ENCODE assay signal across 26 mouse cellular contexts in the genomic region with DNA sequence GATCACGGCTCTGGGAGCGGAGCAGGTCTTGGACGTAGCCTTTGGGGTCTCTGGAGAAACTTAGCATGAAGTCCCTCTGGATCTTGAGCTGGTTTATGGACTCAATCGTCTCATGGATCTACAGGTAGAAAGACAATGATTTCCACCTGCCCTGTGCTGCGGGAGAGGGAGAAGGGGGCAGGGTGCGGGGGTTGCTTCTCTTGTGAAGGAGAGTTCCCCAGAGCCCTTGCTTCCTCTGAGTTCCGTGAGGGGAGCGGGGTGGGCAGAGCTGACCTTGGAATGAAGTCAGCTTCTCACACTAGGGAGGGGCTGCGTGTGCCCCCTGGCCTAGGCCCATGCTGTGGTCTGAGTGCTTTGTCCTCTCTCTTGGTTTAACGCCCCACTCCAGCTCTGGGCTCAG. TPM values are rescaled to one million over a fixed set of nuclear protein-coding genes. Genes with fewer than 3 reads are reported as not detected.
DNase-seq lines count a peak whose midpoint lies in the region; ATAC-seq and TF ChIP-seq lines count a peak whose summit lies in the region.
"Had no signal": no experiment of that assay in that cellular context is flagged by ENCODE, and none has a peak within 500 bp of the region (broad histone marks: within the 10 kb centered on the region; RNA-seq: fewer than 3 reads in every experiment).

No protein-coding gene starts in this region.

- H3K9ac ChIP-seq in forebrain, embryonic 13.5 days, result no peak overlapping the region
- H3K9ac ChIP-seq in forebrain, embryonic 11.5 days (ENCODE audit: low read length), result no peak overlapping the region
- no peak overlapping the region for H3K9ac ChIP-seq in midbrain, embryonic 11.5 days (ENCODE audit: low read length)
- H3K9ac ChIP-seq in midbrain, postnatal 0 days (replicated peaks; ENCODE audit: low read length, poor library complexity, severe bottlenecking), result no peak overlapping the region
- H3K9ac ChIP-seq in MEL (ENCODE audit: control insufficient read depth, low read depth, low read length, poor library complexity, severe bottlenecking), result no peak overlapping the region
- H3K9ac ChIP-seq: embryonic facial prominence, embryonic 15.5 days had no signal

- H3K79me2 ChIP-seq in MEL (ENCODE audit: control insufficient read depth, insufficient read depth, low read length, poor library complexity), result peaks cover 9% of the 10 kb centered on the region; the same call in 1 of the 2 replicates

- no peaks in the 10 kb centered on the region for H3K9me3 ChIP-seq in forebrain, embryonic 13.5 days (replicated peaks)
- no peaks in the 10 kb centered on the region for H3K9me3 ChIP-seq in forebrain, embryonic 11.5 days (ENCODE audit: control insufficient read depth, low read length)
- no peaks in the 10 kb centered on the region for H3K9me3 ChIP-seq in midbrain, embryonic 11.5 days (ENCODE audit: control insufficient read depth, low read length)
- no peaks in the 10 kb centered on the region for H3K9me3 ChIP-seq in midbrain, postnatal 0 days (ENCODE audit: low read length)
- no peaks in the 10 kb centered on the region for H3K9me3 ChIP-seq in MEL (replicated peaks; ENCODE audit: insufficient read depth, low read length)
- H3K9me3 ChIP-seq: embryonic facial prominence, embryonic 13.5 days; embryonic facial prominence, embryonic 15.5 days; forebrain, embryonic 10.5 days; G1E had no signal

- no peak for ATAC-seq in forebrain, embryonic 13.5 days
- ATAC-seq in forebrain, embryonic 11.5 days (replicated peaks; ENCODE audit: low FRiP score), result no peak
- ATAC-seq in midbrain, embryonic 11.5 days (ENCODE audit: low FRiP score), result no peak
- ATAC-seq in midbrain, postnatal 0 days (ENCODE audit: low FRiP score), result no peak
- ATAC-seq: CD4-positive, CD25-positive, alpha-beta regulatory T cell, adult 4 months; forebrain, embryonic 14.5 days; forebrain, embryonic 16.5 days had no signal

- WGBS in forebrain, embryonic 13.5 days, result 75% methylated on average over 10 of the region's 10 CpGs
- WGBS in forebrain, embryonic 11.5 days, result 74% methylated on average over 10 of the region's 10 CpGs
- 71% methylated on average over 10 of the region's 10 CpGs for WGBS in midbrain, embryonic 11.5 days
- WGBS in midbrain, postnatal 0 days, result 83% methylated on average over 10 of the region's 10 CpGs

- H3K4me1 ChIP-seq in forebrain, embryonic 13.5 days, result peaks cover 64% of the 10 kb centered on the region
- H3K4me1 ChIP-seq in forebrain, embryonic 11.5 days (replicated peaks; ENCODE audit: control insufficient read depth, insufficient read depth, low read length), result peaks cover 22% of the 10 kb centered on the region
- peaks cover 37% of the 10 kb centered on the region for H3K4me1 ChIP-seq in midbrain, embryonic 11.5 days (ENCODE audit: control insufficient read depth, insufficient read depth, low read length)
- H3K4me1 ChIP-seq in midbrain, postnatal 0 days (ENCODE audit: insufficient read depth, low read length), result peaks cover 22% of the 10 kb centered on the region; the same call in 1 of the 2 replicates
- peaks cover 0 to 9% of the 10 kb centered on the region in 2 experiments; a peak in 2 of 4 replicates for H3K4me1 ChIP-seq in MEL (ENCODE audit: control insufficient read depth in 1 of 2, insufficient read depth in 2 of 2, low read length in 2 of 2)

- no peak overlapping the region for H3K4me2 ChIP-seq in forebrain, embryonic 13.5 days
- no peak overlapping the region for H3K4me2 ChIP-seq in forebrain, embryonic 11.5 days (ENCODE audit: low read depth, low read length, severe bottlenecking)
- H3K4me2 ChIP-seq in midbrain, embryonic 11.5 days, result no peak overlapping the region
- no peak overlapping the region for H3K4me2 ChIP-seq in midbrain, postnatal 0 days (ENCODE audit: low read depth, low read length, poor library complexity, severe bottlenecking)
- H3K4me2 ChIP-seq: embryonic facial prominence, embryonic 13.5 days; embryonic facial prominence, embryonic 15.5 days had no signal

- H3K27me3 ChIP-seq in forebrain, embryonic 13.5 days, result no peaks in the 10 kb centered on the region
- H3K27me3 ChIP-seq in forebrain, embryonic 11.5 days (ENCODE audit: control insufficient read depth, insufficient read depth, low read length), result no peaks in the 10 kb centered on the region
- H3K27me3 ChIP-seq in midbrain, embryonic 11.5 days (ENCODE audit: control insufficient read depth, insufficient read depth, low read length), result no peaks in the 10 kb centered on the region
- H3K27me3 ChIP-seq in midbrain, postnatal 0 days (ENCODE audit: insufficient read depth, low read length), result no peaks in the 10 kb centered on the region
- no peaks in the 10 kb centered on the region for H3K27me3 ChIP-seq in MEL (ENCODE audit: control insufficient read depth in 1 of 2, insufficient read depth in 2 of 2, low read length in 2 of 2)
- H3K27me3 ChIP-seq: embryonic facial prominence, embryonic 15.5 days had no signal

- no peak overlapping the region for H3K4me3 ChIP-seq in forebrain, embryonic 13.5 days
- H3K4me3 ChIP-seq in forebrain, embryonic 11.5 days (ENCODE audit: low read depth, low read length), result no peak overlapping the region
- H3K4me3 ChIP-seq in midbrain, embryonic 11.5 days (ENCODE audit: low read depth, low read length), result no peak overlapping the region
- H3K4me3 ChIP-seq in midbrain, postnatal 0 days (ENCODE audit: low read depth, low read length), result no peak overlapping the region
- no peak overlapping the region for H3K4me3 ChIP-seq in MEL (ENCODE audit: control insufficient read depth in 1 of 2, insufficient read depth in 1 of 2, low read depth in 2 of 2, low read length in 2 of 2)
- H3K4me3 ChIP-seq: embryonic facial prominence, embryonic 13.5 days; embryonic facial prominence, embryonic 15.5 days; erythroblast, embryonic 14.5 days; forebrain, embryonic 10.5 days had no signal

- TF ChIP-seq RAD21 in MEL (IDR thresholded peaks at IDR 0.05; ENCODE audit: low read depth, low read length), result no peak

- 0 out of 2 replicates have a peak overlapping the region, but pooled peaks have one; percentile 35 for H3K27ac ChIP-seq in forebrain, embryonic 13.5 days
- H3K27ac ChIP-seq in forebrain, embryonic 11.5 days (ENCODE audit: low read depth, low read length), result no peak overlapping the region
- H3K27ac ChIP-seq in midbrain, embryonic 11.5 days (ENCODE audit: low read depth, low read length), result no peak overlapping the region
- no peak overlapping the region for H3K27ac ChIP-seq in midbrain, postnatal 0 days (ENCODE audit: low read depth, low read length)
- no peak overlapping the region for H3K27ac ChIP-seq in MEL (ENCODE audit: control insufficient read depth, low read depth, low read length)
- H3K27ac ChIP-seq: embryonic facial prominence, embryonic 13.5 days; embryonic facial prominence, embryonic 15.5 days had no signal

- no peak for TF ChIP-seq EP300 in MEL (IDR thresholded peaks at IDR 0.05; ENCODE audit: low read depth in 1 of 2, low read length in 2 of 2)

- DNase-seq in cerebellum, adult 11-12 months, result peak; percentile 21
- no peak for DNase-seq in cerebellum, adult 9-10 months
- DNase-seq in forebrain, embryonic 11.5 days (ENCODE audit: low spot score), result no peak
- peak; percentile 79 for DNase-seq in midbrain, embryonic 11.5 days (ENCODE audit: low spot score, missing footprints)
- no peak for DNase-seq in midbrain, postnatal 0 days (ENCODE audit: low spot score)
- DNase-seq in MEL (ENCODE audit: low read depth, low spot score), result no peak
- no peak for DNase-seq in layer of hippocampus, postnatal 25 days (ENCODE audit: extremely low spot score in 1 of 2, low spot score in 1 of 2)
- DNase-seq: adrenal gland, adult 2 months; adrenal gland, postnatal 10 days; adrenal gland, postnatal 25 days; B cell, adult 2 months; cerebellum, adult 18-20 months; cerebellum, adult 8-10 months; cerebellum, postnatal 36 days; embryo, embryonic 11 days had no signal

- no peak for TF ChIP-seq CTCF in midbrain, postnatal 0 days (IDR thresholded peaks at IDR 0.05)
- TF ChIP-seq CTCF in MEL (IDR thresholded peaks at IDR 0.05 in 2 of 3, conservative IDR thresholded peaks at IDR 0.05 in 1 of 3; ENCODE audit: control insufficient read depth in 1 of 3, insufficient read depth in 1 of 3, low read depth in 2 of 3, low read length in 3 of 3, poor library complexity in 1 of 3, severe bottlenecking in 1 of 3), result no peak

- no peak; a peak in 1 of 4 replicates for TF ChIP-seq POLR2A in MEL (IDR thresholded peaks at IDR 0.05; ENCODE audit: control insufficient read depth in 1 of 2, insufficient read depth in 1 of 2, low read depth in 1 of 2, low read length in 2 of 2, poor library complexity in 1 of 2)

- peaks cover 74% of the 10 kb centered on the region for H3K36me3 ChIP-seq in forebrain, embryonic 13.5 days (ENCODE audit: poor library complexity, severe bottlenecking)
- peaks cover 17% of the 10 kb centered on the region; the same call in 1 of the 2 replicates for H3K36me3 ChIP-seq in forebrain, embryonic 11.5 days (ENCODE audit: control insufficient read depth, insufficient read depth, low read length)
- peaks cover 20% of the 10 kb centered on the region for H3K36me3 ChIP-seq in midbrain, embryonic 11.5 days (ENCODE audit: control insufficient read depth, insufficient read depth, low read length)
- H3K36me3 ChIP-seq in midbrain, postnatal 0 days (ENCODE audit: insufficient read depth, low read length), result peaks cover 49% of the 10 kb centered on the region
- peaks cover 0 to 8% of the 10 kb centered on the region in 2 experiments; a peak in 1 of 4 replicates for H3K36me3 ChIP-seq in MEL (ENCODE audit: control insufficient read depth in 1 of 2, insufficient read depth in 2 of 2, low read length in 2 of 2)

RNA-seq across cellular contexts. Expression of gene Chpf2, which starts 6.7 kb away (rescaled TPM):
- polyA plus RNA-seq in forebrain, embryonic 13.5 days (2015; fragmentation: Nextera tagmentation; extraction: Ambion mirVana), result 15.0 and 17.2 TPM in 2 replicates
- 11.4 and 11.5 TPM in 2 replicates for polyA plus RNA-seq in forebrain, embryonic 11.5 days (2014; fragmentation: Nextera tagmentation; extraction: Ambion mirVana)
- 7.2 and 9.6 TPM in 2 replicates for polyA plus RNA-seq in midbrain, embryonic 11.5 days (2014; fragmentation: Nextera tagmentation; extraction: Ambion mirVana)
- 31.3 and 32.8 TPM in 2 replicates for total RNA-seq in midbrain, postnatal 0 days (2014; rRNA removed)
- 25.5 and 26.3 TPM in 2 replicates for polyA plus RNA-seq in midbrain, postnatal 0 days (2015; fragmentation: Nextera tagmentation; extraction: Ambion mirVana)
- 37.1 and 37.9 TPM in 2 replicates for total RNA-seq in MEL (2012; rRNA removed)
- polyA plus RNA-seq in MEL (2012; ENCODE audit: insufficient read depth in 1 of 2, insufficient read length in 2 of 2, low read depth in 1 of 2, low replicate concordance in 2 of 2, missing spikeins in 1 of 2), result 10 to 100 TPM in 1 of 2 experiments, not detected in 1; 39.7 TPM
- 10 to 100 TPM; 55.5 to 79.0 TPM for total RNA-seq in layer of hippocampus, postnatal 25 days (2021)

RNA-seq across cellular contexts. Expression of gene Abcf2, which starts 16.0 kb away (rescaled TPM):
- 117 and 124 TPM in 2 replicates for polyA plus RNA-seq in forebrain, embryonic 13.5 days (2015; fragmentation: Nextera tagmentation; extraction: Ambion mirVana)
- 153 and 165 TPM in 2 replicates for polyA plus RNA-seq in forebrain, embryonic 11.5 days (2014; fragmentation: Nextera tagmentation; extraction: Ambion mirVana)
- 143 and 147 TPM in 2 replicates for polyA plus RNA-seq in midbrain, embryonic 11.5 days (2014; fragmentation: Nextera tagmentation; extraction: Ambion mirVana)
- total RNA-seq in midbrain, postnatal 0 days (2014; rRNA removed), result 55.9 and 57.0 TPM in 2 replicates
- polyA plus RNA-seq in midbrain, postnatal 0 days (2015; fragmentation: Nextera tagmentation; extraction: Ambion mirVana), result 58.2 and 62.3 TPM in 2 replicates
- 228 and 257 TPM in 2 replicates for total RNA-seq in MEL (2012; rRNA removed)
- polyA plus RNA-seq in MEL (2012; ENCODE audit: insufficient read depth in 1 of 2, insufficient read length in 2 of 2, low read depth in 1 of 2, low replicate concordance in 2 of 2, missing spikeins in 1 of 2), result 100 to 1,000 TPM in 1 of 2 experiments, not detected in 1; 244 TPM
- 10 to 100 TPM; 72.6 to 80.0 TPM for total RNA-seq in layer of hippocampus, postnatal 25 days (2021)

RNA-seq across cellular contexts. Expression of gene Smarcd3, which starts 31.0 kb away (rescaled TPM):
- polyA plus RNA-seq in forebrain, embryonic 13.5 days (2015; fragmentation: Nextera tagmentation; extraction: Ambion mirVana), result 111 and 114 TPM in 2 replicates
- 76.0 and 93.8 TPM in 2 replicates for polyA plus RNA-seq in forebrain, embryonic 11.5 days (2014; fragmentation: Nextera tagmentation; extraction: Ambion mirVana)
- polyA plus RNA-seq in midbrain, embryonic 11.5 days (2014; fragmentation: Nextera tagmentation; extraction: Ambion mirVana), result 56.8 and 60.2 TPM in 2 replicates
- 279 and 347 TPM in 2 replicates for total RNA-seq in midbrain, postnatal 0 days (2014; rRNA removed)
- 187 and 189 TPM in 2 replicates for polyA plus RNA-seq in midbrain, postnatal 0 days (2015; fragmentation: Nextera tagmentation; extraction: Ambion mirVana)
- 2.1 and 2.7 TPM in 2 replicates for total RNA-seq in MEL (2012; rRNA removed)
- 10 to 100 TPM in 1 of 2 experiments, not detected in 1; 16.5 TPM for polyA plus RNA-seq in MEL (2012; ENCODE audit: insufficient read depth in 1 of 2, insufficient read length in 2 of 2, low read depth in 1 of 2, low replicate concordance in 2 of 2, missing spikeins in 1 of 2)
- total RNA-seq in layer of hippocampus, postnatal 25 days (2021), result 10 to 100 TPM; 91.4 to 93.2 TPM
- polyA plus RNA-seq: erythroblast, embryonic 14.5 days; G1E had no signal

RNA-seq across cellular contexts. Expression of gene 4931409K22Rik, which starts 36.6 kb away (rescaled TPM):
- 0.62 TPM in 2 replicates for polyA plus RNA-seq in forebrain, embryonic 13.5 days (2015; fragmentation: Nextera tagmentation; extraction: Ambion mirVana)
- 0.20 TPM in 1 of 2 replicates, not detected in the other for polyA plus RNA-seq in forebrain, embryonic 11.5 days (2014; fragmentation: Nextera tagmentation; extraction: Ambion mirVana)
- polyA plus RNA-seq in midbrain, embryonic 11.5 days (2014; fragmentation: Nextera tagmentation; extraction: Ambion mirVana), result not detected in 2 replicates
- total RNA-seq in midbrain, postnatal 0 days (2014; rRNA removed), result not detected in 2 replicates
- polyA plus RNA-seq in midbrain, postnatal 0 days (2015; fragmentation: Nextera tagmentation; extraction: Ambion mirVana), result not detected in 2 replicates
- total RNA-seq in MEL (2012; rRNA removed), result not detected in 2 replicates
- polyA plus RNA-seq in MEL (2012; ENCODE audit: insufficient read depth in 1 of 2, insufficient read length in 2 of 2, low read depth in 1 of 2, low replicate concordance in 2 of 2, missing spikeins in 1 of 2), result not detected
- not detected for total RNA-seq in layer of hippocampus, postnatal 25 days (2021)
- total RNA-seq: adrenal gland, adult 2 months; adrenal gland, postnatal 10 days; adrenal gland, postnatal 25 days; common myeloid progenitor, adult 5-6 weeks; G1E had no signal
- polyA plus RNA-seq: adrenal gland, adult 2 months; CD4-positive, CD25-positive, alpha-beta regulatory T cell, adult 4 months; embryonic facial prominence, embryonic 11.5 days; erythroblast, embryonic 14.5 days; G1E had no signal

RNA-seq across cellular contexts. Expression of gene Asb10, which starts 52.5 kb away (rescaled TPM):
- 0.06 and 0.15 TPM in 2 replicates for polyA plus RNA-seq in forebrain, embryonic 13.5 days (2015; fragmentation: Nextera tagmentation; extraction: Ambion mirVana)
- polyA plus RNA-seq in forebrain, embryonic 11.5 days (2014; fragmentation: Nextera tagmentation; extraction: Ambion mirVana), result 0.11 TPM in 1 of 2 replicates, not detected in the other
- 0.25 TPM in 2 replicates for polyA plus RNA-seq in midbrain, embryonic 11.5 days (2014; fragmentation: Nextera tagmentation; extraction: Ambion mirVana)
- total RNA-seq in midbrain, postnatal 0 days (2014; rRNA removed), result 1.2 TPM in 1 of 2 replicates, not detected in the other
- 0.31 and 0.39 TPM in 2 replicates for polyA plus RNA-seq in midbrain, postnatal 0 days (2015; fragmentation: Nextera tagmentation; extraction: Ambion mirVana)
- total RNA-seq in MEL (2012; rRNA removed), result 0.12 and 0.13 TPM in 2 replicates
- under 1 TPM in 1 of 2 experiments, not detected in 1; 0.32 TPM for polyA plus RNA-seq in MEL (2012; ENCODE audit: insufficient read depth in 1 of 2, insufficient read length in 2 of 2, low read depth in 1 of 2, low replicate concordance in 2 of 2, missing spikeins in 1 of 2)
- total RNA-seq in layer of hippocampus, postnatal 25 days (2021), result under 1 TPM; 0.27 to 0.52 TPM
- total RNA-seq: adrenal gland, adult 2 months; G1E had no signal
- polyA plus RNA-seq: CD4-positive, CD25-positive, alpha-beta regulatory T cell, adult 4 months; erythroblast, embryonic 14.5 days; G1E had no signal

Comparison
In these comparisons a context has a peak if more than half of its experiments do, and no peak if none do; other contexts are left out.
1. DNase-seq: peak in cerebellum, adult 11-12 months (single experiment) and midbrain, embryonic 11.5 days (single experiment); none in cerebellum, adult 9-10 months (single experiment), forebrain, embryonic 11.5 days (single experiment), midbrain, postnatal 0 days (single experiment), MEL (single experiment) and layer of hippocampus, postnatal 25 days (0 of 2).